Mouse (Mus musculus) hindbrain, embryonic 13.5 days (tissue): ENCODE measurements around the gene 4930544D05Rik. TPM values are rescaled to one million over a fixed set of nuclear protein-coding genes. Genes with fewer than 3 reads are reported as not detected.

ENCODE experiments used
- ATAC-seq: fragments of 200-750 bp; cut with Nextera tagmentation; 2 replicates; pipeline ENCODE4 v1.8.0; 2017; ENCODE audit warnings: moderate TSS enrichment; ENCODE audit not compliant: low FRiP score
- H3K27ac ChIP-seq: fragments of 300-500 bp; sonication (generic); 2 replicates; pipeline ENCODE4 v1.5.1; 2015; ENCODE audit warnings: inconsistent platforms, mild to moderate bottlenecking, moderate library complexity
- H3K27me3 ChIP-seq: fragments of 300-500 bp; sonication (generic); 2 replicates; pipeline ENCODE4 v1.6.1; 2015; ENCODE audit warnings: mild to moderate bottlenecking, inconsistent platforms
- H3K36me3 ChIP-seq: fragments of 300-500 bp; sonication (generic); 2 replicates; pipeline ENCODE4 v1.6.1; 2015; ENCODE audit warnings: mild to moderate bottlenecking, inconsistent platforms
- H3K4me1 ChIP-seq: fragments of 300-500 bp; sonication (generic); replicated peaks from 2 replicates; pipeline ENCODE4 v1.6.1; 2015; ENCODE audit warnings: inconsistent platforms
- H3K4me2 ChIP-seq: fragments of 300-500 bp; sonication (generic); 2 replicates; pipeline ENCODE4 v1.6.1; 2015; ENCODE audit warnings: inconsistent platforms, mild to moderate bottlenecking, moderate library complexity
- H3K4me3 ChIP-seq: fragments of 300-500 bp; sonication (generic); 2 replicates; pipeline ENCODE4 v1.5.1; 2015; ENCODE audit warnings: mild to moderate bottlenecking, inconsistent platforms
- H3K9ac ChIP-seq: fragments of 300-500 bp; sonication (generic); 2 replicates; pipeline ENCODE4 v1.6.1; 2015; ENCODE audit warnings: mild to moderate bottlenecking, inconsistent platforms
- H3K9me3 ChIP-seq: fragments of 300-500 bp; sonication (generic); 2 replicates; pipeline ENCODE4 v1.6.1; 2016; ENCODE audit warnings: inconsistent platforms
- WGBS: fragments of 180-500 bp; shearing (Covaris S2); methylation state at CpG from one replicate; pipeline ENCODE4 v1.1.7; 2015; 5-methylcytosine and 5-hydroxymethylcytosine counted together
- polyA plus RNA-seq: library from polyadenylated mRNA; unstranded; fragments of >200 nt; fragmentation: Nextera tagmentation; extraction: Ambion mirVana; gene quantifications from 2 replicates; pipeline ENCODE4 v1.2.1, GENCODE M21; 2015

4930544D05Rik gene
- polyA plus RNA-seq, 1 experiment from 2014 or later = not detected

GRCm38 (mm10) chr11:70646691-70647650 lies 31.3 kb downstream of the 4930544D05Rik start, which contains the start of the genes Rnf167 and Slc25a11:
Gene Rnf167 (plus strand): TSS chr11:70647235.
Gene Slc25a11 (minus strand): TSS chr11:70647479.
- peak within 1 kb of the TSS; percentile 86 for H3K4me3 ChIP-seq
- H3K9ac ChIP-seq = peak within 1 kb of the TSS; percentile 95
- ATAC-seq = peak; percentile 92
- peaks cover 60% of the 10 kb centered on the region for H3K4me1 ChIP-seq
- H3K36me3 ChIP-seq = peaks cover 65% of the 10 kb centered on the region
- H3K4me2 ChIP-seq = peak within 1 kb of the TSS; percentile 99
- peak within 1 kb of the TSS; percentile 96 for H3K27ac ChIP-seq
- WGBS = 0% methylated on average over 63 of the region's 63 CpGs
- H3K27me3 ChIP-seq = no peaks in the 10 kb centered on the region
- H3K9me3 ChIP-seq = no peaks in the 10 kb centered on the region

GRCm38 (mm10) chr11:70647716-70648420 lies 32.2 kb downstream of the 4930544D05Rik start:
- Histone ChIP-seq H3K4me3 (peak overlapping the region; percentile 86), H3K9me3 (no peaks in the 10 kb centered on the region), H3K27ac (peak overlapping the region; percentile 96), H3K4me2 (peak overlapping the region; percentile 99), H3K9ac (peak overlapping the region; percentile 92), H3K4me1 (peaks cover 69% of the 10 kb centered on the region), H3K27me3 (no peaks in the 10 kb centered on the region), H3K36me3 (peaks cover 66% of the 10 kb centered on the region)
- 5% methylated on average over 28 of the region's 28 CpGs for WGBS
- ATAC-seq = peak; percentile 7; the same call in 1 of the 2 replicates

- Histone ChIP-seq H3K4me1 (peaks cover 75% of the 10 kb centered on the region), H3K4me2 (peak overlapping the region; percentile 99), H3K9ac (peak overlapping the region; percentile 92), H3K9me3 (no peaks in the 10 kb centered on the region), H3K36me3 (peaks cover 59% of the 10 kb centered on the region), H3K27me3 (no peaks in the 10 kb centered on the region), H3K4me3 (peak overlapping the region; percentile 86), H3K27ac (no peak overlapping the region)
- ATAC-seq = no peak
- WGBS = 90% methylated on average over 4 of the region's 4 CpGs
Measured at GRCm38 (mm10) chr11:70648512-70648911, 32.9 kb downstream of the 4930544D05Rik start.

- Histone ChIP-seq H3K27ac (peak overlapping the region; percentile 23; the same call in 1 of the 2 replicates), H3K4me1 (peaks cover 75% of the 10 kb centered on the region), H3K9me3 (no peaks in the 10 kb centered on the region), H3K27me3 (no peaks in the 10 kb centered on the region), H3K4me3 (no peak overlapping the region), H3K9ac (no peak overlapping the region), H3K4me2 (peak overlapping the region; percentile 20; the same call in 1 of the 2 replicates), H3K36me3 (peaks cover 53% of the 10 kb centered on the region)
- ATAC-seq = no peak
- 90% methylated on average over 8 of the region's 8 CpGs for WGBS
Measured at GRCm38 (mm10) chr11:70649185-70649734, 33.6 kb downstream of the 4930544D05Rik start.

- no peaks in the 10 kb centered on the region for H3K27me3 ChIP-seq
- H3K27ac ChIP-seq = peak overlapping the region; percentile 18; the same call in 1 of the 2 replicates
- WGBS = 88% methylated on average over 12 of the region's 12 CpGs
- no peak overlapping the region for H3K4me2 ChIP-seq
- H3K36me3 ChIP-seq = peaks cover 40% of the 10 kb centered on the region
- no peaks in the 10 kb centered on the region for H3K9me3 ChIP-seq
- peak overlapping the region; percentile 8; the same call in 1 of the 2 replicates for H3K4me3 ChIP-seq
- peak overlapping the region; percentile 43 for H3K9ac ChIP-seq
- H3K4me1 ChIP-seq = peaks cover 69% of the 10 kb centered on the region
- ATAC-seq = no peak
Measured at GRCm38 (mm10) chr11:70650322-70651175, 34.9 kb downstream of the 4930544D05Rik start.

- Histone ChIP-seq H3K4me1 (peaks cover 69% of the 10 kb centered on the region), H3K27ac (no peak overlapping the region), H3K4me2 (peak overlapping the region; percentile 10; the same call in 1 of the 2 replicates), H3K36me3 (peaks cover 39% of the 10 kb centered on the region), H3K9me3 (no peaks in the 10 kb centered on the region), H3K27me3 (no peaks in the 10 kb centered on the region), H3K9ac (no peak overlapping the region), H3K4me3 (peak overlapping the region; percentile 8; the same call in 1 of the 2 replicates)
- WGBS = 86% methylated on average over 2 of the region's 2 CpGs
- ATAC-seq = no peak
Measured at GRCm38 (mm10) chr11:70651391-70651790, 35.7 kb downstream of the 4930544D05Rik start.

- Histone ChIP-seq H3K27me3 (0 out of 2 replicates have a peak, but pooled peaks cover 4% of the 10 kb centered on the region), H3K4me1 (peaks cover 74% of the 10 kb centered on the region), H3K9me3 (no peaks in the 10 kb centered on the region), H3K4me3 (peak overlapping the region; percentile 100), H3K4me2 (peak overlapping the region; percentile 89), H3K27ac (peak overlapping the region; percentile 99; the same call in 1 of the 2 replicates), H3K9ac (peak overlapping the region; percentile 99), H3K36me3 (peaks cover 39% of the 10 kb centered on the region)
- ATAC-seq = no peak
- WGBS = 71% methylated on average over 12 of the region's 12 CpGs
Measured at GRCm38 (mm10) chr11:70652029-70652883, 36.6 kb downstream of the 4930544D05Rik start.

GRCm38 (mm10) chr11:70652884-70653344 lies 37.3 kb downstream of the 4930544D05Rik start:
- peak overlapping the region; percentile 99 for H3K9ac ChIP-seq
- H3K36me3 ChIP-seq = peaks cover 39% of the 10 kb centered on the region
- H3K4me1 ChIP-seq = peaks cover 72% of the 10 kb centered on the region
- peak overlapping the region; percentile 89 for H3K4me2 ChIP-seq
- 65% methylated on average over 6 of the region's 6 CpGs for WGBS
- no peaks in the 10 kb centered on the region for H3K9me3 ChIP-seq
- ATAC-seq = no peak
- H3K27me3 ChIP-seq = 0 out of 2 replicates have a peak, but pooled peaks cover 4% of the 10 kb centered on the region
- H3K27ac ChIP-seq = peak overlapping the region; percentile 99
- peak overlapping the region; percentile 100 for H3K4me3 ChIP-seq

- ATAC-seq = peak; percentile 60
- Histone ChIP-seq H3K36me3 (peaks cover 39% of the 10 kb centered on the region), H3K9ac (peak overlapping the region; percentile 99), H3K4me3 (peak overlapping the region; percentile 100), H3K27me3 (0 out of 2 replicates have a peak, but pooled peaks cover 4% of the 10 kb centered on the region), H3K9me3 (no peaks in the 10 kb centered on the region), H3K4me2 (peak overlapping the region; percentile 89), H3K27ac (peak overlapping the region; percentile 99), H3K4me1 (peaks cover 65% of the 10 kb centered on the region)
- WGBS = under 1% methylated on average over 50 of the region's 63 CpGs
Measured at GRCm38 (mm10) chr11:70653345-70654197, 37.9 kb downstream of the 4930544D05Rik start.
